Mouse (Mus musculus): ENCODE measurements around the gene Grid1. TPM values are rescaled to one million over a fixed set of nuclear protein-coding genes. Genes with fewer than 3 reads are reported as not detected.

Gene Grid1
- total and polyA plus RNA-seq, 2 experiments, result 0.46 to 0.55 TPM

DNA sequence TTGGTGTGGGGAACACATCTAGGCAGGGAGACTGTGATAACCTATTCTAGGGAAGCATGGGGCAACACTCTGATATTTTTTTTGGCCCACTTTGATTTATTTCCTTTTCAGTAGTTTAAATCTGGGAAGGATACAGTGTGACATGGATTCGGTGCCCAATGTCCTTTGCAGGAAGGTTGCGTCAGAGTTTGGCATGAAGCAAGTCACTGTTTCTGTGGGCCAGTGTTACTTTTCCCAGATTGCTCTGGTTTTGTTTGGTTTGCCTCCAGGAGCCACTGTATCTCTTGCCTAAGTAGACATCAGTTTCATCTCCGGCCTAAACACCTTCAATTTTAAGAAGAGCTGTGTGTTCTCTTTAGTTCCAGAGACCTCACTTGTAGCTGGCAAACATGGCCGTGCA, 399.1 kb downstream of the Grid1 start:
- no peaks in the 10 kb centered on the region for H3K4me1 ChIP-seq (ENCODE audit: control insufficient read depth, insufficient read depth, low read length)
- no peaks in the 10 kb centered on the region for H3K27me3 ChIP-seq (ENCODE audit: control insufficient read depth, insufficient read depth, low read length)
- TF ChIP-seq POLR2A (IDR thresholded peaks at IDR 0.05; ENCODE audit: extremely low read depth, insufficient read depth, low read length) (no peak), CTCF (IDR thresholded peaks at IDR 0.05; ENCODE audit: low read depth, low read length) (no peak)
- H3K36me3 ChIP-seq (ENCODE audit: control insufficient read depth, insufficient read depth, low read length), result no peaks in the 10 kb centered on the region
- H3K4me3 ChIP-seq (ENCODE audit: insufficient read depth, low read depth, low read length), result no peak overlapping the region
- no peak overlapping the region for H3K27ac ChIP-seq (replicated peaks; ENCODE audit: insufficient read depth, low read depth, low read length)
- no peak overlapping the region for H3K9ac ChIP-seq (ENCODE audit: low read depth, low read length)
- peak; percentile 95 for DNase-seq (ENCODE audit: extremely low read depth, low read depth, low spot score)
- no peaks in the 10 kb centered on the region for H3K79me2 ChIP-seq (ENCODE audit: control insufficient read depth, insufficient read depth, low read length)
- WGBS, result 42% methylated on average over 4 of the region's 4 CpGs

- Histone ChIP-seq H3K27me3 (ENCODE audit: control insufficient read depth, insufficient read depth, low read length) (no peaks in the 10 kb centered on the region), H3K27ac (replicated peaks; ENCODE audit: insufficient read depth, low read depth, low read length) (no peak overlapping the region), H3K4me3 (ENCODE audit: insufficient read depth, low read depth, low read length) (no peak overlapping the region), H3K36me3 (ENCODE audit: control insufficient read depth, insufficient read depth, low read length) (no peaks in the 10 kb centered on the region), H3K4me1 (ENCODE audit: control insufficient read depth, insufficient read depth, low read length) (no peaks in the 10 kb centered on the region), H3K79me2 (ENCODE audit: control insufficient read depth, insufficient read depth, low read length) (no peaks in the 10 kb centered on the region), H3K9ac (ENCODE audit: low read depth, low read length) (no peak overlapping the region)
- TF ChIP-seq CTCF (IDR thresholded peaks at IDR 0.05; ENCODE audit: low read depth, low read length) (no peak), POLR2A (IDR thresholded peaks at IDR 0.05; ENCODE audit: extremely low read depth, insufficient read depth, low read length) (no peak)
- 77% methylated on average over 2 of the region's 2 CpGs for WGBS
- DNase-seq (ENCODE audit: extremely low read depth, low read depth, low spot score), result no peak
Observed at GRCm38 (mm10) chr14:35222196-35222595, 402.3 kb downstream of the Grid1 start.

- H3K4me1 ChIP-seq (ENCODE audit: control insufficient read depth, insufficient read depth, low read length), result no peaks in the 10 kb centered on the region
- no peaks in the 10 kb centered on the region for H3K79me2 ChIP-seq (ENCODE audit: control insufficient read depth, insufficient read depth, low read length)
- H3K36me3 ChIP-seq (ENCODE audit: control insufficient read depth, insufficient read depth, low read length), result no peaks in the 10 kb centered on the region
- no peak for DNase-seq (ENCODE audit: extremely low read depth, low read depth, low spot score)
- H3K4me3 ChIP-seq (ENCODE audit: insufficient read depth, low read depth, low read length), result no peak overlapping the region
- 85% methylated on average over 5 of the region's 5 CpGs for WGBS
- no peak overlapping the region for H3K9ac ChIP-seq (ENCODE audit: low read depth, low read length)
- TF ChIP-seq CTCF (IDR thresholded peaks at IDR 0.05; ENCODE audit: low read depth, low read length) (no peak), POLR2A (IDR thresholded peaks at IDR 0.05; ENCODE audit: extremely low read depth, insufficient read depth, low read length) (no peak)
- no peak overlapping the region for H3K27ac ChIP-seq (replicated peaks; ENCODE audit: insufficient read depth, low read depth, low read length)
- H3K27me3 ChIP-seq (ENCODE audit: control insufficient read depth, insufficient read depth, low read length), result no peaks in the 10 kb centered on the region
Observed at GRCm38 (mm10) chr14:35227581-35227980, 407.7 kb downstream of the Grid1 start.

DNA sequence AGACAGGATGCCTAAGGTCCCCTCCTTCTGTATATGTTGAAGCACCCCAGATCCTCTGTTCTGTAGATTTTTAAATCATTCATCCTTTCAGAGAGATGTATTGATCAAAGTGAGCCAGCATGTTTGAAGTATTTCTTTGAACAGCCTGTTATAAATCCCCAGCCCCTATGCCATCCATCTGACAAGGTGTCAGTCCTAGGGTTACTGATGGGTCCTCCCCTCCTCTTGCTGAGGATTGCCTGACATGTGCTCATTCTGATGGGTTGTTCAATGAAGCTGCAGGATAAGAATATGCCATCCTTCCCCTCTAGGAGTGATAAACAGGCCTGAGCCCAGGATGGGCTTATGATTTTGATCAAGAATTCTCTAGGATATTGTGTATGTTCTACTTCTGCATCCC, 411.5 kb downstream of the Grid1 start:
- no peak overlapping the region for H3K9ac ChIP-seq (ENCODE audit: low read depth, low read length)
- H3K79me2 ChIP-seq (ENCODE audit: control insufficient read depth, insufficient read depth, low read length), result no peaks in the 10 kb centered on the region
- H3K4me3 ChIP-seq (ENCODE audit: insufficient read depth, low read depth, low read length), result no peak overlapping the region
- no peaks in the 10 kb centered on the region for H3K4me1 ChIP-seq (ENCODE audit: control insufficient read depth, insufficient read depth, low read length)
- no peaks in the 10 kb centered on the region for H3K27me3 ChIP-seq (ENCODE audit: control insufficient read depth, insufficient read depth, low read length)
- no peaks in the 10 kb centered on the region for H3K36me3 ChIP-seq (ENCODE audit: control insufficient read depth, insufficient read depth, low read length)
- no peak for DNase-seq (ENCODE audit: extremely low read depth, low read depth, low spot score)
- no peak for TF ChIP-seq CTCF (IDR thresholded peaks at IDR 0.05; ENCODE audit: low read depth, low read length)
- no peak for TF ChIP-seq POLR2A (IDR thresholded peaks at IDR 0.05; ENCODE audit: extremely low read depth, insufficient read depth, low read length)
- no peak overlapping the region for H3K27ac ChIP-seq (replicated peaks; ENCODE audit: insufficient read depth, low read depth, low read length)

DNA sequence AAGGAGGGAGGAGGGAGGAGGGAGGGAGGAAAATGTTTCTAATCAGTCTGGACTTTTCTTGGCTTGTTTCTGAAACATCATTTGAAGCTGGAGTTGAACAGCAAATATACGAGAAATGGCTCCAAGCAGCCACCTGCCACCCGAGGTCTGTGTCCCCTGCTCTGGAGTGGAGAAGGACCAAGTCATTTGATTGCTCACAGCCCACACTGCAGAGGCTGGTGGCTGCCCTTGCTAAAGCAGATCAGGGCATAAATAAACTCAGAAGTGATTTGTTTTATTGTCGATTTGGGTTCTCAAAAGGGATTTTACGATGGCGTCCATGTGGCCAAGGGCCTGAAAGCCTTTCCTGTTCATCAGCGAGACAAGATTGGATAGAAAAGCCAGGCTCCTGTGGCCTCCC, 423.0 kb downstream of the Grid1 start:
- H3K4me3 ChIP-seq (ENCODE audit: insufficient read depth, low read depth, low read length), result no peak overlapping the region
- no peak for DNase-seq (ENCODE audit: extremely low read depth, low read depth, low spot score)
- H3K27ac ChIP-seq (replicated peaks; ENCODE audit: insufficient read depth, low read depth, low read length), result no peak overlapping the region
- H3K9ac ChIP-seq (ENCODE audit: low read depth, low read length), result no peak overlapping the region
- H3K4me1 ChIP-seq (ENCODE audit: control insufficient read depth, insufficient read depth, low read length), result no peaks in the 10 kb centered on the region
- H3K27me3 ChIP-seq (ENCODE audit: control insufficient read depth, insufficient read depth, low read length), result no peaks in the 10 kb centered on the region
- H3K79me2 ChIP-seq (ENCODE audit: control insufficient read depth, insufficient read depth, low read length), result no peaks in the 10 kb centered on the region
- TF ChIP-seq CTCF (IDR thresholded peaks at IDR 0.05; ENCODE audit: low read depth, low read length), result no peak
- TF ChIP-seq POLR2A (IDR thresholded peaks at IDR 0.05; ENCODE audit: extremely low read depth, insufficient read depth, low read length), result no peak
- WGBS, result 90% methylated on average over 6 of the region's 6 CpGs
- H3K36me3 ChIP-seq (ENCODE audit: control insufficient read depth, insufficient read depth, low read length), result no peaks in the 10 kb centered on the region

DNA sequence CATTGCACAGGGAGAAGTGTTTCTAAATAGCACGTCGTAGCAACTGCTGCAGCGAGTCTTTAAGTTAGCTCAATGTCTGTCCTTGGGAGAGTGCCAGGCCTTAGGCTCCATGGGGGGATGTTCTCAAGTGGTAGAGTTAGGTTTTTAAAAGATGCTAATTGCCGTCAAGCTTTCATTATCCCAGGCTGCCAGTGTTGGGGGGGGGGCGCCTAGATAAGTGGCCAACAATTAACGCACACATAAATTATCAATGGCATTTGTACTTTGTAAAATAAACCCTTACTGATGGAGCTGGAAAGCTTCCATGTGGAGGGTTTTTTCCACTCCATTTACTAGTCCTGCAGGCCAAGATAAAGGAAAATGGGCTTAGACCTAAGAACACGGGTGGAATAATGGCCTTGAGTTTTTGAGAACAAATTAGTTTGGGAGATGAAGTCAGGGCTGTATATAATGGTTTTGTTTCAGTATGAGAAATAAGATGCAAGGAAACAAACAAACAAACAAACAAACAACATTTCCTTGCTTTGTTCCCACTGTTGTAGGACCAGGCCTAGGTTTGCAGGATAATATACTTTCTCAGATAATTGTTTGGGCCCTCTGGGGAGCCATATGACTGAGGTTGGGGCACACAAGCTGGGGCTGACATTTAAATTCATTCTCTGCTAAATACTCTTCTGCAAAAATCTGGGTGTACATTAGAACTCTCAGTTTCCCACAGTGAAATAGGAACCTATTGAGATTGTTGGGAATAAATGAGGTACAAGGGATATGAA, 425.1 kb downstream of the Grid1 start:
- H3K9ac ChIP-seq (ENCODE audit: low read depth, low read length), result no peak overlapping the region
- TF ChIP-seq POLR2A (IDR thresholded peaks at IDR 0.05; ENCODE audit: extremely low read depth, insufficient read depth, low read length) (no peak), CTCF (IDR thresholded peaks at IDR 0.05; ENCODE audit: low read depth, low read length) (no peak)
- 90% methylated on average over 7 of the region's 7 CpGs for WGBS

More for the DNA sequence above, 425.1 kb downstream of the Grid1 start:
- Histone ChIP-seq H3K27ac (replicated peaks; ENCODE audit: insufficient read depth, low read depth, low read length) (no peak overlapping the region), H3K4me3 (ENCODE audit: insufficient read depth, low read depth, low read length) (no peak overlapping the region), H3K79me2 (ENCODE audit: control insufficient read depth, insufficient read depth, low read length) (no peaks in the 10 kb centered on the region), H3K4me1 (ENCODE audit: control insufficient read depth, insufficient read depth, low read length) (no peaks in the 10 kb centered on the region), H3K27me3 (ENCODE audit: control insufficient read depth, insufficient read depth, low read length) (no peaks in the 10 kb centered on the region), H3K36me3 (ENCODE audit: control insufficient read depth, insufficient read depth, low read length) (no peaks in the 10 kb centered on the region)
- no peak for DNase-seq (ENCODE audit: extremely low read depth, low read depth, low spot score)
